Mouse (Mus musculus): Measurements from ENCODE around the gene Tmem183a.

- TF ChIP-seq TCF12 (IDR thresholded peaks at IDR 0.05; ENCODE audit: insufficient read depth, poor library complexity, severe bottlenecking) (no peak), POLR2A (IDR thresholded peaks at IDR 0.05; ENCODE audit: insufficient read length, low read depth) (no peak), MYOD1 (IDR thresholded peaks at IDR 0.05; ENCODE audit: control insufficient read depth in 1 of 3, insufficient read length in 2 of 3, low read depth in 2 of 3) (no peak)
Observed at GRCm38 (mm10) chr1:134365491-134365890, 3.7 kb upstream of the Tmem183a start.
